Mouse (Mus musculus) forebrain, embryonic 13.5 days (tissue): ENCODE results near the gene Rasip1. TPM values are rescaled to one million over a fixed set of nuclear protein-coding genes. Genes with fewer than 3 reads are reported as not detected.

Source experiments
- ATAC-seq: fragments of 200-750 bp; cut with Nextera tagmentation; 2 replicates; pipeline ENCODE4 v1.8.0; 2017
- H3K27ac ChIP-seq: fragments of 300-500 bp; sonication (generic); 2 replicates; pipeline ENCODE4 v1.5.1; 2015; ENCODE audit warnings: inconsistent platforms, mild to moderate bottlenecking, moderate library complexity
- H3K27me3 ChIP-seq: fragments of 300-500 bp; sonication (generic); 2 replicates; pipeline ENCODE4 v1.6.1; 2015; ENCODE audit warnings: mild to moderate bottlenecking, inconsistent platforms
- H3K36me3 ChIP-seq: fragments of 300-500 bp; sonication (generic); 2 replicates; pipeline ENCODE4 v1.6.1; 2015; ENCODE audit warnings: mild to moderate bottlenecking, inconsistent platforms; ENCODE audit not compliant: poor library complexity, severe bottlenecking
- H3K4me1 ChIP-seq: fragments of 300-500 bp; sonication (generic); 2 replicates; pipeline ENCODE4 v1.6.1; 2015; ENCODE audit warnings: inconsistent platforms
- H3K4me2 ChIP-seq: fragments of 300-500 bp; sonication (generic); 2 replicates; pipeline ENCODE4 v1.6.1; 2015; ENCODE audit warnings: inconsistent platforms, mild to moderate bottlenecking, moderate library complexity
- H3K4me3 ChIP-seq: fragments of 300-500 bp; sonication (generic); 2 replicates; pipeline ENCODE4 v1.5.1; 2015; ENCODE audit warnings: mild to moderate bottlenecking, inconsistent platforms
- H3K9ac ChIP-seq: fragments of 300-500 bp; sonication (generic); 2 replicates; pipeline ENCODE4 v1.6.1; 2015; ENCODE audit warnings: mild to moderate bottlenecking, inconsistent platforms
- H3K9me3 ChIP-seq: fragments of 300-500 bp; sonication (generic); replicated peaks from 2 replicates; pipeline ENCODE4 v1.6.1; 2016; ENCODE audit warnings: inconsistent platforms
- WGBS: fragments of 180-500 bp; shearing (Covaris S2); methylation state at CpG from one replicate; pipeline ENCODE4 v1.1.7; 2015; 5-methylcytosine and 5-hydroxymethylcytosine counted together
- polyA plus RNA-seq: library from polyadenylated mRNA; unstranded; fragments of >200 nt; fragmentation: Nextera tagmentation; extraction: Ambion mirVana; gene quantifications from 2 replicates; pipeline ENCODE4 v1.2.1, GENCODE M21; 2015

Rasip1 gene
- polyA plus RNA-seq, 1 experiment from 2014 or later, result 5.7 TPM

- no peaks in the 10 kb centered on the region; the same call in 1 of the 2 replicates for H3K9me3 ChIP-seq
- 54% methylated on average over 18 of the region's 18 CpGs for WGBS
- H3K4me2 ChIP-seq, result no peak overlapping the region
- ATAC-seq, result no peak
- no peak overlapping the region for H3K9ac ChIP-seq
- no peak overlapping the region for H3K4me3 ChIP-seq
- no peaks in the 10 kb centered on the region for H3K4me1 ChIP-seq
- no peaks in the 10 kb centered on the region for H3K27me3 ChIP-seq
- no peaks in the 10 kb centered on the region for H3K36me3 ChIP-seq
- no peak overlapping the region for H3K27ac ChIP-seq
These were observed 28.1 kb upstream of the Rasip1 start for GRCm38 (mm10) chr7:45598960-45599879.

GRCm38 (mm10) chr7:45605704-45606289 lies 21.5 kb upstream of the Rasip1 start:
- ATAC-seq, result no peak
- Histone ChIP-seq H3K9ac (no peak overlapping the region), H3K4me1 (no peaks in the 10 kb centered on the region), H3K27me3 (no peaks in the 10 kb centered on the region), H3K9me3 (no peaks in the 10 kb centered on the region; the same call in 1 of the 2 replicates), H3K36me3 (no peaks in the 10 kb centered on the region), H3K27ac (no peak overlapping the region), H3K4me3 (no peak overlapping the region), H3K4me2 (no peak overlapping the region)
- 81% methylated on average over 9 of the region's 9 CpGs for WGBS

GRCm38 (mm10) chr7:45609511-45609910 lies 17.8 kb upstream of the Rasip1 start:
- no peak overlapping the region for H3K9ac ChIP-seq
- ATAC-seq, result no peak
- H3K4me3 ChIP-seq, result no peak overlapping the region
- H3K27ac ChIP-seq, result no peak overlapping the region
- H3K4me1 ChIP-seq, result no peaks in the 10 kb centered on the region
- 73% methylated on average over 1 of the region's 1 CpGs for WGBS
- H3K4me2 ChIP-seq, result no peak overlapping the region
- no peaks in the 10 kb centered on the region for H3K9me3 ChIP-seq
- no peaks in the 10 kb centered on the region for H3K27me3 ChIP-seq
- H3K36me3 ChIP-seq, result no peaks in the 10 kb centered on the region

- H3K4me3 ChIP-seq, result no peak overlapping the region
- no peak overlapping the region for H3K4me2 ChIP-seq
- no peaks in the 10 kb centered on the region for H3K9me3 ChIP-seq
- H3K4me1 ChIP-seq, result peaks cover 5% of the 10 kb centered on the region
- H3K27ac ChIP-seq, result no peak overlapping the region
- 29% methylated on average over 6 of the region's 6 CpGs for WGBS
- no peaks in the 10 kb centered on the region for H3K36me3 ChIP-seq
- no peak for ATAC-seq
- no peak overlapping the region for H3K9ac ChIP-seq
- peaks cover 49% of the 10 kb centered on the region for H3K27me3 ChIP-seq
These were observed 11.0 kb upstream of the Rasip1 start for GRCm38 (mm10) chr7:45616277-45616676.

- H3K36me3 ChIP-seq, result no peaks in the 10 kb centered on the region
- peaks cover 49% of the 10 kb centered on the region for H3K27me3 ChIP-seq
- H3K4me1 ChIP-seq, result peaks cover 5% of the 10 kb centered on the region
- peak within 1 kb of the TSS; percentile 21; the same call in 1 of the 2 replicates for H3K4me2 ChIP-seq
- 6% methylated on average over 31 of the region's 31 CpGs for WGBS
- no peak for ATAC-seq
- no peak within 1 kb of the TSS for H3K27ac ChIP-seq
- 0 out of 2 replicates have a peak within 1 kb of the TSS, but pooled peaks have one; percentile 27 for H3K9ac ChIP-seq
- H3K9me3 ChIP-seq, result no peaks in the 10 kb centered on the region
- 0 out of 2 replicates have a peak within 1 kb of the TSS, but pooled peaks have one; percentile 6 for H3K4me3 ChIP-seq
These were observed 10.1 kb upstream of the Rasip1 start, which contains the start of gene Fut1 for GRCm38 (mm10) chr7:45617042-45617695. Fut1 (plus strand) TSS chr7:45617289.

GRCm38 (mm10) chr7:45618316-45618715 lies 9.0 kb upstream of the Rasip1 start:
- H3K27ac ChIP-seq, result no peak overlapping the region
- H3K36me3 ChIP-seq, result no peaks in the 10 kb centered on the region
- H3K4me1 ChIP-seq, result peaks cover 5% of the 10 kb centered on the region
- no peak overlapping the region for H3K4me2 ChIP-seq
- ATAC-seq, result no peak
- H3K27me3 ChIP-seq, result peaks cover 49% of the 10 kb centered on the region
- H3K9ac ChIP-seq, result no peak overlapping the region
- H3K4me3 ChIP-seq, result no peak overlapping the region
- WGBS, result 82% methylated on average over 5 of the region's 5 CpGs
- no peaks in the 10 kb centered on the region for H3K9me3 ChIP-seq

- 90% methylated on average over 5 of the region's 5 CpGs for WGBS
- no peak overlapping the region for H3K9ac ChIP-seq
- no peak overlapping the region for H3K4me2 ChIP-seq
- peaks cover 5% of the 10 kb centered on the region for H3K4me1 ChIP-seq
- no peaks in the 10 kb centered on the region for H3K9me3 ChIP-seq
- peaks cover 50% of the 10 kb centered on the region for H3K27me3 ChIP-seq
- no peak overlapping the region for H3K4me3 ChIP-seq
- H3K36me3 ChIP-seq, result no peaks in the 10 kb centered on the region
- ATAC-seq, result no peak
- H3K27ac ChIP-seq, result no peak overlapping the region
These were observed 7.7 kb upstream of the Rasip1 start for GRCm38 (mm10) chr7:45619592-45619991.

GRCm38 (mm10) chr7:45621443-45621842 lies 5.8 kb upstream of the Rasip1 start, which contains the start of gene Izumo1:
Izumo1 (plus strand) TSS chr7:45621811.
- Histone ChIP-seq H3K27me3 (peaks cover 42% of the 10 kb centered on the region), H3K4me1 (peaks cover 5% of the 10 kb centered on the region), H3K27ac (no peak within 1 kb of the TSS), H3K9me3 (no peaks in the 10 kb centered on the region), H3K4me2 (no peak within 1 kb of the TSS), H3K36me3 (no peaks in the 10 kb centered on the region), H3K4me3 (no peak within 1 kb of the TSS), H3K9ac (no peak within 1 kb of the TSS)
- ATAC-seq, result no peak
- WGBS, result 38% methylated on average over 9 of the region's 9 CpGs

GRCm38 (mm10) chr7:45623507-45623906 lies 3.8 kb upstream of the Rasip1 start:
- Histone ChIP-seq H3K27me3 (peaks cover 32% of the 10 kb centered on the region), H3K4me2 (no peak overlapping the region), H3K9me3 (no peaks in the 10 kb centered on the region), H3K36me3 (no peaks in the 10 kb centered on the region), H3K27ac (no peak overlapping the region), H3K4me3 (no peak overlapping the region), H3K9ac (no peak overlapping the region), H3K4me1 (peaks cover 7% of the 10 kb centered on the region; the same call in 1 of the 2 replicates)
- 92% methylated on average over 11 of the region's 11 CpGs for WGBS
- ATAC-seq, result no peak

- Histone ChIP-seq H3K27me3 (peaks cover 22% of the 10 kb centered on the region), H3K9me3 (no peaks in the 10 kb centered on the region), H3K4me2 (no peak overlapping the region), H3K36me3 (no peaks in the 10 kb centered on the region), H3K27ac (no peak overlapping the region), H3K4me3 (no peak overlapping the region), H3K4me1 (peaks cover 7% of the 10 kb centered on the region; the same call in 1 of the 2 replicates), H3K9ac (no peak overlapping the region)
- ATAC-seq, result no peak
- 87% methylated on average over 3 of the region's 3 CpGs for WGBS
These were observed 2.6 kb upstream of the Rasip1 start for GRCm38 (mm10) chr7:45624718-45625117.

- no peak overlapping the region for H3K9ac ChIP-seq
- 88% methylated on average over 8 of the region's 8 CpGs for WGBS
- no peak overlapping the region for H3K27ac ChIP-seq
- no peak for ATAC-seq
- no peaks in the 10 kb centered on the region for H3K36me3 ChIP-seq
- peaks cover 19% of the 10 kb centered on the region for H3K27me3 ChIP-seq
- H3K4me1 ChIP-seq, result peaks cover 7% of the 10 kb centered on the region; the same call in 1 of the 2 replicates
- no peak overlapping the region for H3K4me2 ChIP-seq
- H3K4me3 ChIP-seq, result no peak overlapping the region
- H3K9me3 ChIP-seq, result no peaks in the 10 kb centered on the region
These were observed 1.8 kb upstream of the Rasip1 start for GRCm38 (mm10) chr7:45625481-45625880.
